Mouse (Mus musculus) frontal cortex, postnatal 36 days (tissue): ENCODE data around the gene Elane.

ENCODE experiments used
- DNase-seq, 2 experiments: peaks; one replicate each; pipeline ENCODE4 v3.0.0; 2022; ENCODE audit warnings: low spot score in 2 of 2

Elane gene

DNA sequence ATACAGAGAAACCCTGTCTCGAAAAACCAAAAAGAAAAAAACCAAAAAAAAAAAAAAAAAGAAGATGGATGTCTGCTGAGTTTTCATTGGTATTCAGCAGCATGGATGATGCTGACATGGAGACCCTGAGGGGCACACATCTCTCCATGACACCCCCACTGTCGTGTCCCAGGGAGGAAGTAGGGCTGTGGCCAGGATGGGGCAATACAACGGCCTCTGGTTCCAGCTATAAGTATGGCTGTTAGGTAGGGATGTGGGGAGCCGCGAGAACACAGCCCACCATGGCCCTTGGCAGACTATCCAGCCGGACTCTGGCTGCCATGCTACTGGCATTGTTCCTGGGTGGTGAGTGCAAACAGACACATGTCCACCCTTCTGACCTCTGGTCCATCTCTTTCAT is at the start of gene Elane:
Elane (plus strand) TSS at position 194 of the 400 bp plus-strand sequence.
- DNase-seq, result no peak

GRCm38 (mm10) chr10:79836918-79837317 is 49.1 kb upstream of the Elane start:
- no peak for DNase-seq

- no peak for DNase-seq
Measured at GRCm38 (mm10) chr10:79838151-79838550, 47.9 kb upstream of the Elane start.

GRCm38 (mm10) chr10:79840091-79840490 is 46.0 kb upstream of the Elane start:
- DNase-seq, result no peak

DNA sequence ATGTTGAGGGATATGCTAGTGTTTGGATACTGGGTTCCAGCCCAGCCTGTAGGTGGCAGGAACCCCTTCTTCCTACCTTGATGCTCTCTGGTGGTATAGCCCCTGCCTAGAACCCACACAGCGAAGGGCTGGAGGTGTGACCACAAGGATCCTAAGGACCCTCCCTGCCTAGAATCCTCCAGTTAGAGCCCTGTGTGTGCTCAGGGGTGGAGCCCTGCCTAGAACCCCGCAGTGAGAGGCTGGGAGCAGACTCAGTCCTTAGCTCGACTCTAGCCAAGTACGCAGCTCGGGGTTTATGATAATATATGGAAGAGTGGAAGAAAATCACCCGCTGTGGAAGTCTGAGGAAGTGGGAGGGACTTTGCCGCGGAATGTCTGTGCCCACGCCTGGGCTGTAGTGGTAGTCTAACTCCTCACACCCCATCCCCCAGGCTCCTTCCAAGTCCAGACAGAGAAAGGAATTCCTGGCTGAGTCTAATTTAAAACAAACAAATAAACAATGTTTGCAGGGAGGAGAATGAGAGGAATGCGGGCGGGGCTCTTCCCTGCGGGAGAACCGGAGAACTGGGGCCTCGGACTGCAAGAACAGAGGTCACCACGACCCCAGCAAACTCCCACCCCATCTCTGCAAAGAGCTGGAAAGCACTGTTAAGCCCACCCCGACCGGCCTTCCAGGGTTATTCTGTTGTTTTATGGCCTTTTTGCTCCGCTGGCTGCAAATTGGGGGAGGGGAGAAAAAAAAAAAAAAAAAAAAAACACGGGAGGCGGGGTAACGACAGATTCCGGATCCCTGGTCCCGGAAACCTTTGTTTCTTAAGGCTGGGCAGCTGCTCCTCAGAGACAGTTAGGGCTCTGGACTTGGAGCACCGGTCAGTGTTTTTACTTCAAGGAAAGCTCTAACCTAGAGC is 45.1 kb upstream of the Elane start:
- DNase-seq, result peak; percentile 79 to 81

DNA sequence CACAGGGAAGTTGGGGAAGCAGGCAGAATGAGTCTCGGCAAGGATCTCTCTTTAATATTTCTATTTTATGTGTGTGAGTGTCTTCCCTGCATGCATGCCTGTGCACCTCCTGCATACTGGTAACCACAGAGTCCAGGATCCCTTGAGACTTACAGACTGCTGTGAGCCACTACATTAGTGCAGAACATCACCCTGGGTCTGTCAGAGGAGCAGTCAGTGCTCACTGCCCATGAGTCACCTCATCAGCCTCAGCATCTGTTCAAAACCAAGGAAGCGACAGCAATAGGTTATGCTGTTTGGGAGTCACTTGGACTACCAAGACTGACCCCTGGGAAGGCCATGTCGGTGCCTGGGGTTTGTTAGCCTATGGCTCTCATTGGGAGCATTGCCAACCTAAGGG is 43.7 kb upstream of the Elane start:
- DNase-seq, result no peak

DNA sequence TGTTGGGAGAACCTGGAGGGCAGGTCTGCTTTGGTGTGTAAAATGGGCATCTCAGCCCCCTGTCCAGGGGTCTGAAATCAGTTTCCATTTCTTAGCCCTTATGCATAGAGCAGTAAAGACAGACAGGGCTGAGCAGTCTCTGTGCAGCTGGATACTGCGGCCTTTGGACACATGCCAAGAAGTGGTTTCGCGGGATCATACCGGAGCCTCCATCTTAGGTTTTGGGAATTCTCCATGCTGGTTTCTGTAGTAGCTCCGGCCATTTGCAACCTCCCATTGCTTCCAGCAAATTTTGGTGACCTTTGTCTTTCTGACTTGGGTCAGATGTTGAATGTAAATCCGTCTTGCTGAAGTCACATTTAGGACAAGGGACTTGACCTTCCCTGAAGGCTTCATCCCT is 42.6 kb upstream of the Elane start:
- no peak for DNase-seq

DNA sequence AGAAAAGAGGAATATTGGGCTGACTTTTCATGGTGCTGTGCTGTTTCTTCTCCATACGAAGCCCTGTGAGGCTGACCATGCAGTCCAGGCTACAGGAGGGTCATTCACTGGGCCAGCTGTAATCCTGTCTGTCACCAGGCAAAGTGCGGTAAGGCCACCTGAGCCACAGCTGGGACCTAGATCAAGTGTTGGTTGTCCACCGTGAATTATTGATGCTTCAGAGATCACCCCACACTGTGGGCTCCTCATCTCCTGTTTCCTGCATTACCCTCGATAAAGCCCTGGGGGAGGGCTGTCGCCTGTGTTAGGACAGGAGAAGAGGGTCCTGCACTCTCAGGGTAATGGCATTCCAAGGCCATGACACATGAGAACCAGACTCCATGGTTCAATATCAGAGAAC is 39.5 kb upstream of the Elane start:
- no peak for DNase-seq

DNA sequence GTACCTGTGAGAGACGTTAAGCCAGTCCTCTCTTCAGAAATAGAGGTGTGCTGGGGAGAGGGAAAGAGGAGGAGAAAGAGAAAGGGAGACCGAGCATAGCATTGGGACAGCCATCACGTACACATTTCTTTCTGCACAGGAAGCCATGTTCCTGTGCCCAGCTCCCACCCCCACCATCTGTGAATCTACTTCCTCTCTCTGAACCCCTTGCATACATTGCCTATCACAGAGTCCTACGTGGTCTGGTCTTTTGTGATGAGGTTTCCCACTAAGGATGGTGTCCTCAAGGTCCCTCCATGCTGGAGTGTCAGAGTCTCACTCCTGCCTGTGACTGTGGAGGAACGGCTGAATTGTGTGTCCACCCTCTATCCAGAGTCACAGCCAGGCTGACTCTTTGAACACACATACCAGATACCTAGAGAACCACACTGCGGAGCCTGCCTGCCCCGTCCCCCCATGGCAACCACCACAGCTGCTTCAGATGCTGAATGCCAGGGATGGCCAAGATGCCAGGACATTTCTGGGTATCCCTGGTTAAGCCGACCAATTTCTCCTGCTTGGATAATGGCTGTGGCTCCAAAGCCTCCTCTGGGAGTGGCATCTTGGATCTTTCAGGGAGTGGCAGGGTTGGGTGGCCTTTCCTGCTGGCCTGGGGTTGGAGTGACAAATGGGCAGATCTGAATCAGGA is 36.0 kb upstream of the Elane start:
- no peak for DNase-seq

DNA sequence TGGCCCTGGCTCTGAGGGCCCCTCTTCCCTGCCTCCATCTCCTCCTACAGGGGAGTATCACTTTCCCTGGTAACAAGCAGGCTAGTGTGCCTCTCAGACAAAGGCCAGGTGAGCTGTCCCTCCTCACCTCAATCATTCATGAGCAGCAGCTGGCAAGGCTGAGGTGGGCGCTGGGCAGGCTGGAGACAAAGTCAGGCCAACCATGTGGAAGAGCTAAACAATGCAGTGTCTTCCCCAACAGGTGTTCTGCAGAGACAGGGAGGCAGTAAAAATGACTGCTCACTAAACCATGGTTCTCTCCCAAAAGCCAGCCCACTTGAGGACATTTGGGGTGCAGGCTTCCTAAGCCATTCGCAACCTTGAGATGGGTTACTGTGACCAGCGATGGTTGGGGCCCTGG is 34.4 kb upstream of the Elane start:
- DNase-seq, result no peak

DNA sequence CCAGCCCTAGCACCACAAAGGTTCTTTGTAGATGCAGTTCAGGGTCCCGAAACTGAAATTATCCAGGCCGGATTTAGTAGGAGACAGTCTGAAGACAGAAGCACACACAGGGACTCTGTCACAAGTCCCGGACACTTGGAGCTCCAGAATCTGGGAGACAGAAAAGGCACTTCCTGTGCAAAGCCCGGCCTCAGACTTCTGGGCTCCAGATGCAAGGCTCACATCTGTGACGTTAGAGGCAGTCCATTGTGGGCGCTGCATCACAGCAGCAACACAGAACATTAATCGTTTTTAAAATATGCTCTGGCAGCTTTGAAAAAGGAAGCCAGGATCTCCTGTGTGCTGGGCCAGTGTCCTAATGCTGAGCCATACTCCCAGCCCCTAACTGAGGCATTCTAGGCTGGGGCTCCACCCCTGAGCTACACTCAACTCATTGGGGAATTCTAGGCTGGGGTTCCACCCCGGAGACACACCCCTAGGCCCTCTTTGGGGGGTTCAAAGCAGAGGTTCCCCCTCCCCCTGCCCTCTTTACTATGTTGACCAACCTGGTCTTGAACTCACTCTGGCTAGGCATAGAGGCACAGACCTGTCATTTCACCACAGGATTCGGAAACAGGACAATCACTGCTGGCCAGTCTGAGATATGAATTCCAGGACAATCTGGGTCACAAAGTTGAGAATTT is 33.8 kb upstream of the Elane start:
- DNase-seq, result no peak

GRCm38 (mm10) chr10:79852827-79853226 is 33.2 kb upstream of the Elane start:
- DNase-seq, result no peak

GRCm38 (mm10) chr10:79853392-79853791 is 32.7 kb upstream of the Elane start:
- peak; percentile 73 to 85 for DNase-seq

- peak; percentile 97 to 99 for DNase-seq
Measured at GRCm38 (mm10) chr10:79853860-79854795, 31.9 kb upstream of the Elane start, which contains the start of gene Ptbp1. Gene Ptbp1, plus strand, starts transcription at chr10:79854427.

DNA sequence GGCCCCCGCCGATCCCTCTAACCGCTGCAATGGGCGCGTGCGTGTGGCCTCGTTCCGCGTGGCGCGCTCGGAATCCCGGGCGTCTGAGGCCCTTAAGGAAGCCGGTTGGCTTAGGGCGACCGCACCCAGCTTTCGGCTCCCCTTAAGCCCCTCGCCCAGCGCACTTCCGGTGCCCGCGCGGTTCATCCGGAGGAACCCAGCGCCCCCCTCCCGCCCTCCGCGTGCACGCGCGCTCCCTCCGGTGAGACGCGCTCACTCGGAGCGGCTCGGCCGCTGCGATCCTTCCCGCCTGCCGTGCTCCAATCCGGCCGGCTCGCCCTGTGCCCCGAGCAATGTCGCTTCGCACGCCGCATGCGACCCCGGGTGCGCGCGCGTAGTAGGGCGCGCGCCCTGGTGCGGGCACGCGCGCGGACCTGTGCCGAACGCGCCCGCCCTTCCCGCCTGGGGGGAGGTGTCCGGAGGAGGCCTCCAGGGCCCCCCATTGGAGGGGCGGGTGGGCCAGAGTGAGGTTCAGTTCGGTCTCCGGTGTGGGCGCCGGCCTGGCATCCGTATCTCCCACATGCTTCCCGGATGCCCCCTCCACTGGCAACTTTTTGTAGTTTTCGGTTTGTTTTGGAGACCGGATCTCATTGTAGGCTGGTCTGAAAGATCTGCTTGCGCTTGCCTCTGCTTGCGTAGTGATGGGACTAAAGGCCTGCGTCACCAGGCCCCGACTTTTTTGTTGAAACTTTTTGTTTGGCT is 31.1 kb upstream of the Elane start:
- no peak for DNase-seq

DNA sequence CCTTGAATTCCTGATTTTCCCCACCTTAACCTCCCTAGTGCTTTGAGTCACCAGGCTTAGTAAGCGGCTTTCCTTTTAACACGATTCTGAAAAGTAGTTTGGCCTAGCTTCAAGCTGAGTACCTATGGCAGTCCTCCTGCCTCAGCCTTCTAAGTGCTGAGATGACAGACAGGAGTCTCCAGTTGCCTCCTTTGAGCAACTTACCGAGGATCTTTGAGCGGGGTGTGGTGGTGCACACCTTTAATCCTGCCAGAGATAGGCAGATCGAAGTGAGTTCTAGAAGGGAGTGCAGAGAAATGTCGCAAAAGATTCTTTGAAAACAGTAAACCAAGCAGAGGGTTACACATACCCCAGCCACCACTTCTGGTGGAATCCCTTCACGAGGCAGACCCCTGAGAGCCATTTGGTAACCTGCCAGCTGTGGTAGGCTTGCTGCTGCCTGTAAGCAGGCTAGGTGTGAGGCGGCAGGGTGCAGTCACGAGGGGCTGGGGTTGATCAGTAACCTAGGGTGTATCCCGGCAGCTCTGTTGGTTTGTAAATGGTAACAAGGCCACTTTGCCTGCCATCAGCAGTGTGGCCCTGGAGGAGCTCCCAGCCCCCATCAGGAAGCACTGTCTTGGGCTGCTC is 30.4 kb upstream of the Elane start:
- no peak for DNase-seq

- no peak for DNase-seq
Measured at GRCm38 (mm10) chr10:79856280-79856679, 29.8 kb upstream of the Elane start.

- DNase-seq, result no peak
Measured at GRCm38 (mm10) chr10:79856704-79857451, 29.2 kb upstream of the Elane start.

GRCm38 (mm10) chr10:79857452-79857811 is 28.6 kb upstream of the Elane start:
- no peak for DNase-seq
